Mouse (Mus musculus) neural tube, embryonic 11.5 days (tissue): ENCODE measurements around the gene M6pr. TPM values are rescaled to one million over a fixed set of nuclear protein-coding genes. Genes with fewer than 3 reads are reported as not detected.

Experiments used
- ATAC-seq: fragments of 200-750 bp; cut with Nextera tagmentation; 2 replicates; pipeline ENCODE4 v1.8.0; 2017; ENCODE audit warnings: moderate number of reproducible peaks, mild to moderate bottlenecking, moderate TSS enrichment, moderate library complexity; ENCODE audit not compliant: insufficient read depth, low FRiP score, low TSS enrichment
- DNase-seq: peaks from one replicate; pipeline ENCODE4 v3.0.0-alpha.2; 2015; ENCODE audit warnings: low spot score
- H3K27ac ChIP-seq: fragments of 300-500 bp; sonication (generic); 2 replicates; pipeline ENCODE4 v1.5.1; 2014; ENCODE audit warnings: low read depth, mild to moderate bottlenecking, low read length
- H3K27me3 ChIP-seq: fragments of 300-500 bp; sonication (generic); 2 replicates; pipeline ENCODE4 v1.6.1; 2014; ENCODE audit warnings: mild to moderate bottlenecking, low read length, mixed read lengths; ENCODE audit not compliant: control insufficient read depth, insufficient read depth
- H3K36me3 ChIP-seq: fragments of 300-500 bp; sonication (generic); 2 replicates; pipeline ENCODE4 v1.6.1; 2014; ENCODE audit warnings: mild to moderate bottlenecking, low read length, moderate library complexity, mixed read lengths; ENCODE audit not compliant: control insufficient read depth, insufficient read depth
- H3K4me1 ChIP-seq: fragments of 300-500 bp; sonication (generic); 2 replicates; pipeline ENCODE4 v1.6.1; 2014; ENCODE audit warnings: low read length, mixed read lengths; ENCODE audit not compliant: control insufficient read depth, insufficient read depth
- H3K4me2 ChIP-seq: fragments of 300-500 bp; sonication (generic); 2 replicates; pipeline ENCODE4 v1.6.1; 2014; ENCODE audit warnings: low read depth, mild to moderate bottlenecking, moderate library complexity
- H3K4me3 ChIP-seq: fragments of 300-500 bp; sonication (generic); 2 replicates; pipeline ENCODE4 v1.5.1; 2014; ENCODE audit warnings: low read depth, low read length
- H3K9ac ChIP-seq: fragments of 300-500 bp; sonication (generic); 2 replicates; pipeline ENCODE4 v1.6.1; 2014; ENCODE audit warnings: mild to moderate bottlenecking, low read length
- H3K9me3 ChIP-seq: fragments of 300-500 bp; sonication (generic); 2 replicates; pipeline ENCODE4 v1.6.1; 2016; ENCODE audit warnings: low read length; ENCODE audit not compliant: control insufficient read depth
- WGBS: fragments of 180-500 bp; shearing (Covaris S2); extraction: QIAGEN DNeasy Blood & Tissue Kit; methylation state at CpG from one replicate; pipeline ENCODE4 v1.1.7; 2014; 5-methylcytosine and 5-hydroxymethylcytosine counted together
- polyA plus RNA-seq: library from polyadenylated mRNA; unstranded; fragments of >200 nt; fragmentation: Nextera tagmentation; extraction: Ambion mirVana; gene quantifications from 2 replicates; pipeline ENCODE4 v1.2.1, GENCODE M21; 2014

M6pr gene
- polyA plus RNA-seq, 1 experiment from 2014 or later = 89.8 TPM

DNA sequence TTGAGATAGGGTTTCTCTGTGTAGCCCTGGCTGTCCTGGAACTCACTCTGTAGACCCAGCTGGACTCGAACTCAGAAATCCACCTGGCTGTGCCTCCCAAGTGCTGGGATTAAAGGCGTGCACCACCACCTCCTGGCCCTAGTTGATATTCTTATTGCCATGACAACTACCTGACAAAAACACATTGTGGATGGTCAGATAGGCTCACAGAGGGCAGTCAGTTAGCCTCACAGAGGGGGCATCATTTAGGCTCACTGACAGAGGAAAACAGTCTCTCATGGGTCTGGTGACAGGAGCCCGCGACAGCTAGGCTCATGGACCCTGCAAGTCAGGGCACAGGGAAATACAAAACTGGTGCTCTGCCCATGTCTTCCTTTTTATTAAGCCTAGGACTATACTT, 24.2 kb upstream of the M6pr start:
- H3K27me3 ChIP-seq = no peaks in the 10 kb centered on the region
- no peak overlapping the region for H3K4me2 ChIP-seq
- H3K36me3 ChIP-seq = no peaks in the 10 kb centered on the region
- no peaks in the 10 kb centered on the region for H3K9me3 ChIP-seq
- no peak overlapping the region for H3K9ac ChIP-seq
- DNase-seq = no peak
- no peak overlapping the region for H3K4me3 ChIP-seq
- 86% methylated on average over 4 of the region's 4 CpGs for whole genome bisulfite sequencing
- no peak for ATAC-seq
- no peaks in the 10 kb centered on the region for H3K4me1 ChIP-seq
- no peak overlapping the region for H3K27ac ChIP-seq

DNA sequence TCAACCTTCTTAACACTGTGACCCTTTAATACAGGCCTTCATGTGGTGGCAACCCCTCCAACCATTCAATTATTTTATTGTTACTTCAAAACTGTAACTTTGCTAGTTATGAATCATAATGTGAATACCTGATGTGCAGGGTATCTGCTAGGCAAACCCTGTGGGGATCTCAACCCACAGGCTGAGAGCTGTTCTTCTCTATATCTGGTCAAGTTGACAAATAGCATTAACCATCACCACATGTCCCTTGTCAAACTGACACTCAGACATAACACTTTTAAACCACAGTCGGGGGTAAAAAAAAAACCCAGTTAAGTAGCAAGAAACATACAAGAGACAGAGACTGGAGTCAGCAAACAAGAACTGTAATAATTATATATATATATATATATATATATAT, 23.7 kb upstream of the M6pr start:
- ATAC-seq = no peak
- Histone ChIP-seq H3K4me1 (no peaks in the 10 kb centered on the region), H3K9ac (no peak overlapping the region), H3K4me2 (no peak overlapping the region), H3K4me3 (no peak overlapping the region), H3K27me3 (no peaks in the 10 kb centered on the region), H3K9me3 (no peaks in the 10 kb centered on the region), H3K36me3 (no peaks in the 10 kb centered on the region), H3K27ac (no peak overlapping the region)
- no peak for DNase-seq
- WGBS = 95% methylated on average over 1 of the region's 1 CpGs

DNA sequence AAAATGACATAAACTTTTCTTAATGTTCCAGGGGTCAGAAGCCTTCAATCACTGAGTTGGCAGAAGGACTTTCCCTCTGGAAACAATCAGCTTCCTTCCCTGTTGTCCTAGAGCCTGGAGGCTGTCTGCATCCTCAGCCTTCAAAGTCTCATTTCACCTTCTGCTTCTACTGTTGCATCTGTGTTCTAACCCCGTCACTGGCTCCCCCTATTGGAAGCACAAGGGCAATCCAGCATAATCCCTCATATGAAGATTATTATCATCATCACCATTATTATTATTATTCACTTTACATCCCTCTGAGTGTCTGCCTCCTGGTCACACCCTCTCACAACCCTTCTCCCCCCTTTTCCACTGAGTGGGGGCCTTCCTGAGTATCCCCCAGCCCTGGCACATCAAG, 20.3 kb upstream of the M6pr start:
- no peak for ATAC-seq
- Histone ChIP-seq H3K4me2 (no peak overlapping the region), H3K4me3 (no peak overlapping the region), H3K36me3 (no peaks in the 10 kb centered on the region), H3K27ac (no peak overlapping the region), H3K27me3 (no peaks in the 10 kb centered on the region), H3K4me1 (no peaks in the 10 kb centered on the region), H3K9ac (no peak overlapping the region), H3K9me3 (no peaks in the 10 kb centered on the region)
- no peak for DNase-seq
- WGBS = 48% methylated on average over 1 of the region's 1 CpGs

DNA sequence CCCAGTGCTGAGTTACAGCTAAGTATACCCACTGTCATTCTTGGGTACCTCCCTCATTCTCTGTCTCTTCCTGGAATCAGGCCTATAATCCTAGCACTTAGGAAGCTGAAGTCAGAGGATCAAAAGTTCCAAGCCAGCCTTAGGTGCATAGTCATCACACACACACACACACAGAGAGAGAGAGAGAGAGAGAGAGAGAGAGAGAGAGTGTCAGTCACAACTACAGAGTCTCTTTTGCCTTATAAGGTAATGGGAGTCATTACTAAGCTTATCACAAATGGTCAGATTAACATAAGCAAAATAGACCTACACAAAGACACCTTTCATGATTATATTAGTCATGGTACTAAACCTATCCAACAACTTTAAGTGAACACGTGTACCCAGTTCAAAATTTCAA, 19.2 kb upstream of the M6pr start:
- 65% methylated on average over 1 of the region's 1 CpGs for WGBS
- no peaks in the 10 kb centered on the region for H3K9me3 ChIP-seq
- no peak for DNase-seq
- H3K9ac ChIP-seq = no peak overlapping the region
- H3K36me3 ChIP-seq = no peaks in the 10 kb centered on the region
- no peaks in the 10 kb centered on the region for H3K27me3 ChIP-seq
- no peak overlapping the region for H3K27ac ChIP-seq
- H3K4me2 ChIP-seq = no peak overlapping the region
- no peaks in the 10 kb centered on the region for H3K4me1 ChIP-seq
- ATAC-seq = no peak
- no peak overlapping the region for H3K4me3 ChIP-seq

DNA sequence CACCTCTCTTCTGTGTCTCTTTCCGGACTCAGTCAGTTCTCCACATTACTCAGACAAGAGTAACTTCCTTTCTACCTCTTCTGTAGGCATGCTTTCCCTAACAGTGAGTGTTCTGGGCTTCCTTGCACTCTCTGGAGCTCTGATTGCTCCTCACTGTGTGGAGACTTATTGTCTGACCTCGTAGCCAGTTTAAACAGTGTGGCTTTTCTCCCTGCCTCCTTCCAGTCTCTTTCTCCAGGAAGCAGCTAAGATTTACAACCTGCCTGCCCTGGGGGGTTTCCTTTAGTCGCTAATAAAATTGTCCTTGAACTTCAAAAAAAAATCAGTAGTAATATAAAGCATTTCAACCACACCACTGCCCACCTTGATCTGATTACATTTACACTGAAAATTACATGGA, 18.3 kb upstream of the M6pr start:
- Histone ChIP-seq H3K4me1 (no peaks in the 10 kb centered on the region), H3K4me2 (no peak overlapping the region), H3K36me3 (no peaks in the 10 kb centered on the region), H3K27me3 (no peaks in the 10 kb centered on the region), H3K9ac (no peak overlapping the region), H3K27ac (no peak overlapping the region), H3K9me3 (no peaks in the 10 kb centered on the region), H3K4me3 (no peak overlapping the region)
- DNase-seq (no peak), ATAC-seq (no peak)
- WGBS = 30% methylated on average over 3 of the region's 3 CpGs

DNA sequence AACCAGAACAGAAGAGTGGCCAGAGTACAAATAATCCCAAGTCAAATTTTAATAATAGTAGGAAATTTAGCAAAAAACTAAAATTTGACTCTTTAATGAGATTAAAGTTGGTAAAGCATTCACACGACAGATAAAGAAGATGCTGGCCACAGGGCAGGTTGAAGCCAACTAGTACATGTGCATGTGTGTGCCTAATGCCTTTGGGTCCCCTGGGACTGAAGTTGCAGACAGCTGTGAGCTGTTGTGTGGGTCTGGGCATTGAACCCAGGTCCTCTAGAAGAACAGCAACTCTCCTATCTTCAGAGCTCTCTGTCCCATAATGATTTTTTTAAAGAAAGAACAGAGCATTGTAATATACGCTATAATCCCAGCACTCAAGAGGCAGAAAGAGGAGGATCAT, 17.3 kb upstream of the M6pr start:
- Histone ChIP-seq H3K4me1 (no peaks in the 10 kb centered on the region), H3K27me3 (no peaks in the 10 kb centered on the region), H3K9ac (no peak overlapping the region), H3K4me2 (no peak overlapping the region), H3K36me3 (no peaks in the 10 kb centered on the region), H3K4me3 (no peak overlapping the region), H3K27ac (no peak overlapping the region), H3K9me3 (no peaks in the 10 kb centered on the region)
- 82% methylated on average over 2 of the region's 2 CpGs for WGBS
- DNase-seq (no peak), ATAC-seq (no peak)

DNA sequence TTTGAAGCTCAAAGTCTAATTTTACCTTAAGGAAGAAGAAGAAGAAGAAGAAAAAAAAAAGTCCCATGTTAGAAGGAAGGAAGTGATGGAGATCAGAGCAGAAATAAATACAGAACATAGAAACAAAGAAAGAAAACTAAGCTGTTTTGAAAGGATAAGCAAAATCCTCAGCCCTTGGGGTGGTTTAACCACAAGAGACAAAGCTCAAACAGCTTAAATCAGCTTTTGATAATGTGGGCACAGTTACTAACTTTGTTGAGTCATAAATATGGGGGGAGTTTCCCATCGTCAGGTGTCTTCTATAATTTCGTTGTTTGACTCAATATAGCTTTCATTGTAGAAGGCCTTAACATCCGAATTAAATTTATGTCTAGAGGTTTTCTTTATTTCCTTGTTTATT, 16.8 kb upstream of the M6pr start:
- no peak overlapping the region for H3K27ac ChIP-seq
- DNase-seq (no peak), ATAC-seq (no peak)
- no peaks in the 10 kb centered on the region; the same call in 1 of the 2 replicates for H3K4me1 ChIP-seq
- no peak overlapping the region for H3K4me3 ChIP-seq
- H3K4me2 ChIP-seq = no peak overlapping the region
- H3K9me3 ChIP-seq = no peaks in the 10 kb centered on the region
- no peak overlapping the region for H3K9ac ChIP-seq
- no peaks in the 10 kb centered on the region for H3K36me3 ChIP-seq
- H3K27me3 ChIP-seq = no peaks in the 10 kb centered on the region
- WGBS = 82% methylated on average over 3 of the region's 3 CpGs

DNA sequence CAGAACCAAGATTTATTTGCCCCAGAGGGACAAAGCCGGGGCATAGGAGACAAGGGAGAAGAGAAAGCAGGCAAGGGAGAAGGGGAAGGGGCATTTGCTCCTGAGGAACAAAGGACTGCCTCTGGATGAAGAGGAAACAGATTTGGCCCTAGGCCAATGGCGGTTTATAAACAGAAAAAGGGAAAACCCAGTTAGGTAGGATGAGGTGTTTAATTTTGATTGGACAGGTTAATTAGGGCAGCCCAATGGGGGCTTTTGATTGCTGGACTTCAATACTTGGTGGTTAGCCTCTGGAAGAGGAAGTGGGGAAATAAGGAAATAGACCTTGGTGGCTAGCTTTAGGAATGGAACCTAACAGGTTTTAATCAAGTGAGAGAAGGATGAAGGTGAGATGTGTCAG, 16.3 kb upstream of the M6pr start:
- DNase-seq = no peak

DNA sequence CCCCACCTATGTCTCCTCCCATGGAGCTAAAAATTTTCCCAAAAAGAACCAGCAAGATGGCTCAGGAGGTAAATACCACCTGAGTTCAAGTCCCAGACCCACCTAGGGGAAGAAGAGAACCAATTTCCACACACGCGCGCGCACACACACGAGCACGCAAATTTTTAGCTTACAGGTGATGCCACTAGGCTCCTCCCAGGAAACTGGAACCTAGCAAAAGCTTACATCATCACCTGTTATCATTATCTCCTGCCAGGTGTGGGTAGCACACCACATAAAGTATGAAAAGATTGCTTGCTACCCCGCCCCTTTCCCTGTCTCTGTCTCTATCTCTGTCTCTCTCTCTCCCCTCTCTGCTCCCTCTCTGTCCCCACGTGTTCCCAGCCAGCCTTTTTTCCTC, 15.4 kb upstream of the M6pr start:
- no peak overlapping the region for H3K4me2 ChIP-seq
- H3K27ac ChIP-seq = no peak overlapping the region
- no peak for DNase-seq
- no peaks in the 10 kb centered on the region for H3K36me3 ChIP-seq
- 92% methylated on average over 8 of the region's 8 CpGs for WGBS
- H3K4me3 ChIP-seq = no peak overlapping the region
- no peak for ATAC-seq
- H3K27me3 ChIP-seq = no peaks in the 10 kb centered on the region
- H3K4me1 ChIP-seq = no peaks in the 10 kb centered on the region; the same call in 1 of the 2 replicates
- no peaks in the 10 kb centered on the region for H3K9me3 ChIP-seq
- no peak overlapping the region for H3K9ac ChIP-seq

More for the DNA sequence above, 16.3 kb upstream of the M6pr start:
- no peaks in the 10 kb centered on the region for H3K36me3 ChIP-seq
- no peak overlapping the region for H3K9ac ChIP-seq
- no peaks in the 10 kb centered on the region for H3K9me3 ChIP-seq
- 74% methylated on average over 2 of the region's 2 CpGs for WGBS
- no peaks in the 10 kb centered on the region for H3K27me3 ChIP-seq
- no peaks in the 10 kb centered on the region; the same call in 1 of the 2 replicates for H3K4me1 ChIP-seq
- no peak for ATAC-seq
- no peak overlapping the region for H3K4me2 ChIP-seq
- H3K27ac ChIP-seq = no peak overlapping the region
- no peak overlapping the region for H3K4me3 ChIP-seq
